Mouse (Mus musculus): ENCODE data around the gene Gm29666. TPM values are rescaled to one million over a fixed set of nuclear protein-coding genes. Genes with fewer than 3 reads are reported as not detected.

Gene Gm29666
- polyA plus RNA-seq, 1 experiment from 2014 or later = 0.33 TPM

- no peak overlapping the region for H3K9ac ChIP-seq (ENCODE audit: low read depth, low read length)
Observed at GRCm38 (mm10) chr15:84891658-84892057, 28.2 kb downstream of the Gm29666 start.

GRCm38 (mm10) chr15:84891246-84891645 lies 28.6 kb downstream of the Gm29666 start:
- no peak overlapping the region for H3K4me2 ChIP-seq (ENCODE audit: low read depth, low read length)
- ATAC-seq (ENCODE audit: low read depth) (no peak), DNase-seq (ENCODE audit: low spot score) (no peak)
- H3K36me3 ChIP-seq (ENCODE audit: control insufficient read depth, insufficient read depth, low read length) = no peaks in the 10 kb centered on the region
- no peaks in the 10 kb centered on the region for H3K9me3 ChIP-seq (ENCODE audit: control insufficient read depth, low read length)
- H3K4me3 ChIP-seq (ENCODE audit: low read depth, low read length) = no peak overlapping the region
- no peak overlapping the region for H3K9ac ChIP-seq (ENCODE audit: low read depth, low read length)
- no peak overlapping the region for H3K27ac ChIP-seq (replicated peaks; ENCODE audit: low read depth, low read length)
- 39% methylated on average over 3 of the region's 3 CpGs for WGBS
- no peaks in the 10 kb centered on the region for H3K4me1 ChIP-seq (ENCODE audit: control insufficient read depth, insufficient read depth, low read length)
- H3K27me3 ChIP-seq (replicated peaks; ENCODE audit: control insufficient read depth, insufficient read depth, low read length) = no peaks in the 10 kb centered on the region

More at GRCm38 (mm10) chr15:84891658-84892057, 28.2 kb downstream of the Gm29666 start:
- no peaks in the 10 kb centered on the region for H3K27me3 ChIP-seq (replicated peaks; ENCODE audit: control insufficient read depth, insufficient read depth, low read length)
- H3K9me3 ChIP-seq (ENCODE audit: control insufficient read depth, low read length) = no peaks in the 10 kb centered on the region
- ATAC-seq (ENCODE audit: low read depth) (peak; percentile 33; the same call in 1 of the 2 replicates), DNase-seq (ENCODE audit: low spot score) (peak; percentile 79)
- H3K4me2 ChIP-seq (ENCODE audit: low read depth, low read length) = no peak overlapping the region
- 2% methylated on average over 3 of the region's 3 CpGs for WGBS
- H3K4me3 ChIP-seq (ENCODE audit: low read depth, low read length) = no peak overlapping the region
- no peaks in the 10 kb centered on the region for H3K4me1 ChIP-seq (ENCODE audit: control insufficient read depth, insufficient read depth, low read length)
- no peaks in the 10 kb centered on the region for H3K36me3 ChIP-seq (ENCODE audit: control insufficient read depth, insufficient read depth, low read length)
- no peak overlapping the region for H3K27ac ChIP-seq (replicated peaks; ENCODE audit: low read depth, low read length)

GRCm38 (mm10) chr15:84888066-84888465 lies 31.8 kb downstream of the Gm29666 start:
- Histone ChIP-seq H3K4me2 (ENCODE audit: low read depth, low read length) (no peak overlapping the region), H3K4me1 (ENCODE audit: control insufficient read depth, insufficient read depth, low read length) (no peaks in the 10 kb centered on the region), H3K36me3 (ENCODE audit: control insufficient read depth, insufficient read depth, low read length) (no peaks in the 10 kb centered on the region), H3K9ac (ENCODE audit: low read depth, low read length) (no peak overlapping the region), H3K27ac (replicated peaks; ENCODE audit: low read depth, low read length) (no peak overlapping the region), H3K27me3 (replicated peaks; ENCODE audit: control insufficient read depth, insufficient read depth, low read length) (no peaks in the 10 kb centered on the region), H3K4me3 (ENCODE audit: low read depth, low read length) (no peak overlapping the region), H3K9me3 (ENCODE audit: control insufficient read depth, low read length) (no peaks in the 10 kb centered on the region)
- DNase-seq (ENCODE audit: low spot score) (no peak), ATAC-seq (ENCODE audit: low read depth) (no peak)
- WGBS = 79% methylated on average over 12 of the region's 12 CpGs

- Histone ChIP-seq H3K9ac (ENCODE audit: low read depth, low read length) (no peak overlapping the region), H3K27me3 (replicated peaks; ENCODE audit: control insufficient read depth, insufficient read depth, low read length) (no peaks in the 10 kb centered on the region), H3K4me1 (ENCODE audit: control insufficient read depth, insufficient read depth, low read length) (no peaks in the 10 kb centered on the region), H3K27ac (replicated peaks; ENCODE audit: low read depth, low read length) (no peak overlapping the region), H3K36me3 (ENCODE audit: control insufficient read depth, insufficient read depth, low read length) (no peaks in the 10 kb centered on the region), H3K4me3 (ENCODE audit: low read depth, low read length) (no peak overlapping the region), H3K9me3 (ENCODE audit: control insufficient read depth, low read length) (no peaks in the 10 kb centered on the region), H3K4me2 (ENCODE audit: low read depth, low read length) (no peak overlapping the region)
- WGBS = 74% methylated on average over 12 of the region's 12 CpGs
- DNase-seq (ENCODE audit: low spot score) (no peak), ATAC-seq (ENCODE audit: low read depth) (no peak)
Observed at GRCm38 (mm10) chr15:84877029-84877815, 42.6 kb downstream of the Gm29666 start.

- no peaks in the 10 kb centered on the region for H3K9me3 ChIP-seq (ENCODE audit: control insufficient read depth, low read length)
- H3K27ac ChIP-seq (replicated peaks; ENCODE audit: low read depth, low read length) = no peak overlapping the region
- H3K4me1 ChIP-seq (ENCODE audit: control insufficient read depth, insufficient read depth, low read length) = no peaks in the 10 kb centered on the region
- 83% methylated on average over 4 of the region's 4 CpGs for WGBS
- H3K4me2 ChIP-seq (ENCODE audit: low read depth, low read length) = no peak overlapping the region
- H3K9ac ChIP-seq (ENCODE audit: low read depth, low read length) = no peak overlapping the region
- DNase-seq (ENCODE audit: low spot score) (no peak), ATAC-seq (ENCODE audit: low read depth) (no peak)
- no peak overlapping the region for H3K4me3 ChIP-seq (ENCODE audit: low read depth, low read length)
- H3K36me3 ChIP-seq (ENCODE audit: control insufficient read depth, insufficient read depth, low read length) = no peaks in the 10 kb centered on the region
- H3K27me3 ChIP-seq (replicated peaks; ENCODE audit: control insufficient read depth, insufficient read depth, low read length) = no peaks in the 10 kb centered on the region
Observed at GRCm38 (mm10) chr15:84873867-84874266, 46.0 kb downstream of the Gm29666 start.

- no peaks in the 10 kb centered on the region for H3K4me1 ChIP-seq (ENCODE audit: control insufficient read depth, insufficient read depth, low read length)
- no peaks in the 10 kb centered on the region for H3K9me3 ChIP-seq (ENCODE audit: control insufficient read depth, low read length)
- no peak overlapping the region for H3K4me3 ChIP-seq (ENCODE audit: low read depth, low read length)
- H3K4me2 ChIP-seq (ENCODE audit: low read depth, low read length) = no peak overlapping the region
- ATAC-seq (ENCODE audit: low read depth) (no peak), DNase-seq (ENCODE audit: low spot score) (no peak)
- no peaks in the 10 kb centered on the region for H3K27me3 ChIP-seq (replicated peaks; ENCODE audit: control insufficient read depth, insufficient read depth, low read length)
- H3K9ac ChIP-seq (ENCODE audit: low read depth, low read length) = no peak overlapping the region
- WGBS = 90% methylated on average over 11 of the region's 11 CpGs
- no peak overlapping the region for H3K27ac ChIP-seq (replicated peaks; ENCODE audit: low read depth, low read length)
- H3K36me3 ChIP-seq (ENCODE audit: control insufficient read depth, insufficient read depth, low read length) = no peaks in the 10 kb centered on the region
Observed at GRCm38 (mm10) chr15:84873079-84873478, 46.8 kb downstream of the Gm29666 start.

- no peak for DNase-seq (ENCODE audit: low spot score)
Observed at GRCm38 (mm10) chr15:84871802-84872201, 48.0 kb downstream of the Gm29666 start.

GRCm38 (mm10) chr15:84861911-84862310 lies 57.9 kb downstream of the Gm29666 start:
- peaks cover 3% of the 10 kb centered on the region; the same call in 1 of the 2 replicates for H3K4me1 ChIP-seq (ENCODE audit: control insufficient read depth, insufficient read depth, low read length)
- no peak overlapping the region for H3K9ac ChIP-seq (ENCODE audit: low read depth, low read length)
- 82% methylated on average over 8 of the region's 8 CpGs for WGBS

More at GRCm38 (mm10) chr15:84871802-84872201, 48.0 kb downstream of the Gm29666 start:
- Histone ChIP-seq H3K36me3 (ENCODE audit: control insufficient read depth, insufficient read depth, low read length) (no peaks in the 10 kb centered on the region), H3K9me3 (ENCODE audit: control insufficient read depth, low read length) (no peaks in the 10 kb centered on the region), H3K9ac (ENCODE audit: low read depth, low read length) (no peak overlapping the region), H3K4me2 (ENCODE audit: low read depth, low read length) (no peak overlapping the region), H3K27me3 (replicated peaks; ENCODE audit: control insufficient read depth, insufficient read depth, low read length) (no peaks in the 10 kb centered on the region), H3K27ac (replicated peaks; ENCODE audit: low read depth, low read length) (no peak overlapping the region), H3K4me3 (ENCODE audit: low read depth, low read length) (no peak overlapping the region), H3K4me1 (ENCODE audit: control insufficient read depth, insufficient read depth, low read length) (no peaks in the 10 kb centered on the region)
- ATAC-seq (ENCODE audit: low read depth) = no peak
- WGBS = 72% methylated on average over 3 of the region's 3 CpGs

More at GRCm38 (mm10) chr15:84861911-84862310, 57.9 kb downstream of the Gm29666 start:
- H3K4me3 ChIP-seq (ENCODE audit: low read depth, low read length) = no peak overlapping the region
- DNase-seq (ENCODE audit: low spot score) = no peak
- no peak overlapping the region for H3K4me2 ChIP-seq (ENCODE audit: low read depth, low read length)
- ATAC-seq (ENCODE audit: low read depth) = no peak
- no peaks in the 10 kb centered on the region for H3K36me3 ChIP-seq (ENCODE audit: control insufficient read depth, insufficient read depth, low read length)
- H3K27me3 ChIP-seq (replicated peaks; ENCODE audit: control insufficient read depth, insufficient read depth, low read length) = no peaks in the 10 kb centered on the region
- H3K9me3 ChIP-seq (ENCODE audit: control insufficient read depth, low read length) = no peaks in the 10 kb centered on the region
- no peak overlapping the region for H3K27ac ChIP-seq (replicated peaks; ENCODE audit: low read depth, low read length)

All from embryonic facial prominence, embryonic 14.5 days (tissue).